Mouse (Mus musculus) forebrain, postnatal 0 days (tissue): Measurements from ENCODE around the gene Yaf2. TPM values are rescaled to one million over a fixed set of nuclear protein-coding genes. Genes with fewer than 3 reads are reported as not detected.
"Not testable (repeated sequence)": the region's sequence is repeated elsewhere in the genome, so short reads cannot be mapped to it uniquely, and the experiment has no call there.

Experiments used
- ATAC-seq: fragments of 200-750 bp; cut with Nextera tagmentation; 2 replicates; pipeline ENCODE4 v1.8.0; 2017; ENCODE audit warnings: mild to moderate bottlenecking, moderate library complexity
- DNase-seq: peaks from one replicate; pipeline ENCODE4 v3.0.0-alpha.2; 2015
- H3K27ac ChIP-seq: fragments of 300-500 bp; sonication (generic); 2 replicates; pipeline ENCODE4 v1.5.1; 2014; ENCODE audit warnings: low read depth, mild to moderate bottlenecking, antibody characterized with exemption, low read length, moderate library complexity, mixed read lengths
- H3K27me3 ChIP-seq: fragments of 300-500 bp; sonication (generic); 2 replicates; pipeline ENCODE4 v1.6.1; 2014; ENCODE audit warnings: mild to moderate bottlenecking, low read length, mixed read lengths; ENCODE audit not compliant: insufficient read depth
- H3K36me3 ChIP-seq: fragments of 300-500 bp; sonication (generic); 2 replicates; pipeline ENCODE4 v1.6.1; 2014; ENCODE audit warnings: mild to moderate bottlenecking, moderate library complexity; ENCODE audit not compliant: insufficient read depth
- H3K4me1 ChIP-seq: fragments of 300-500 bp; sonication (generic); 2 replicates; pipeline ENCODE4 v1.6.1; 2014; ENCODE audit warnings: antibody characterized with exemption; ENCODE audit not compliant: insufficient read depth
- H3K4me2 ChIP-seq: fragments of 300-500 bp; sonication (generic); 2 replicates; pipeline ENCODE4 v1.6.1; 2014; ENCODE audit warnings: low read depth, mild to moderate bottlenecking, moderate library complexity
- H3K4me3 ChIP-seq: fragments of 300-500 bp; sonication (generic); 2 replicates; pipeline ENCODE4 v1.5.1; 2014; ENCODE audit warnings: low read depth, low read length, mixed read lengths
- H3K9ac ChIP-seq: fragments of 300-500 bp; sonication (generic); 2 replicates; pipeline ENCODE4 v1.6.1; 2014; ENCODE audit warnings: mild to moderate bottlenecking
- H3K9me3 ChIP-seq: fragments of 300-500 bp; sonication (generic); 2 replicates; pipeline ENCODE4 v1.6.1; 2016; ENCODE audit warnings: low read length
- CTCF ChIP-seq: sonication (generic); IDR thresholded peaks from 2 replicates; pipeline ENCODE4 v1.5.1; 2016; ENCODE audit warnings: antibody characterized with exemption, control low read depth, low read depth
- WGBS: fragments of 180-500 bp; shearing (Covaris S2); extraction: QIAGEN DNeasy Blood & Tissue Kit; methylation state at CpG from one replicate; pipeline ENCODE4 v1.1.7; 2014; 5-methylcytosine and 5-hydroxymethylcytosine counted together
- polyA plus RNA-seq: library from polyadenylated mRNA; unstranded; fragments of >200 nt; fragmentation: Nextera tagmentation; extraction: Ambion mirVana; gene quantifications from 2 replicates; pipeline ENCODE4 v1.2.1, GENCODE M21; 2015
- total RNA-seq: library from RNA; depleted of rRNA; stranded (reverse); fragments of >200 nt; gene quantifications from 2 replicates; pipeline ENCODE4 v1.2.3, GENCODE M21; 2014; rRNA removed

The Yaf2 gene
- total RNA-seq, result 83.7 and 87.4 TPM in 2 replicates
- 155 and 160 TPM in 2 replicates for polyA plus RNA-seq

DNA sequence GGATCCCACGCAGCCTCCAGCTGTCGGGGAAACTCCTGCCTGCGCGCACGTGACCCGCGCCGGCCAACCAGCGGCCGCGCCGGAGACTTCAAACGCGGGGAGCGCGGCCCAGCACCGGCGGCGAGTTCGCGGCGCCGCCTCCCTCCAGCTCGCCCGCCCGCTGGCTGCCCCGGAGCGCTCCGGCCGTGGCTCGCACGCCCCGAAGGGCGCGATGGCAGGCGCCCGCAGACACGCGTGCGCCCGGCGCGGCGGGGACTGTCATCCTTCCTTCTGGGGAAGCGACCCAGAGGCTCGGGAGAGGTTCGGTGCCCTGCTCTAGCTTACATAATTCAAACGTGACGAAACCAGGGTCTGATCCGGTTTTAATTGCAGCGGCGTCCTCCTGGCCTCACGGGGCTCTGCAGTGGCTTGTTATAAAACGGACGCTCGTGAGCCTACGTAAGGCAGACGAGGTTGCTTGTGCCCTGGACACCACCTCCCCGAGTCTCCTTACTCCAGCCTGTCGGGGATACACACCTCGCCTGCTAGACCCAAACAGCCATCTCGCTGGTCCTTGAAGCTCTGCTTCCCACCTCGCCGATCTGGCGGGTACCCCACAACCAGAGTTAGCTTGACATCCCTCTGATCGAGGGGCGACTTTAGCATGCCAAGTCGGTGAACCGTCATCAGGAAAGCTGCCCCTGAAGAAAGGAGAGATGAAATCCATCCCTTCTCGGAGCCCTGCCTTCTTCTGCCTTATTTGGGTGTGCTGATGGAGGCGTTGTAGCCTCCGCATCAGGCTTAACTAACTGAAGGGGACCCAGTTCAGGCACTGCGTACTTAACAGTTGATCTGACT lies at the start of gene Yaf2:
Gene Yaf2, minus strand, starts transcription at position 11 of the 837 bp plus-strand sequence.
- Histone ChIP-seq H3K4me1 (0 out of 2 replicates have a peak, but pooled peaks cover 4% of the 10 kb centered on the region), H3K9ac (peak within 1 kb of the TSS; percentile 83), H3K4me3 (peak within 1 kb of the TSS; percentile 99), H3K27ac (peak within 1 kb of the TSS; percentile 90), H3K36me3 (no peaks in the 10 kb centered on the region), H3K27me3 (no peaks in the 10 kb centered on the region), H3K4me2 (peak within 1 kb of the TSS; percentile 85), H3K9me3 (no peaks in the 10 kb centered on the region)
- no peak for TF ChIP-seq CTCF
- WGBS, result under 1% methylated on average over 70 of the region's 73 CpGs
- DNase-seq, result peak; percentile 91
- ATAC-seq, result peak; percentile 97

- H3K9ac ChIP-seq, result no peak overlapping the region
- H3K36me3 ChIP-seq, result peaks cover 15% of the 10 kb centered on the region
- no peak overlapping the region for H3K4me3 ChIP-seq
- ATAC-seq (no peak), DNase-seq (no peak)
- no peak overlapping the region for H3K4me2 ChIP-seq
- H3K27me3 ChIP-seq, result no peaks in the 10 kb centered on the region
- H3K27ac ChIP-seq, result no peak overlapping the region
- WGBS, result 72% methylated on average over 5 of the region's 5 CpGs
- H3K9me3 ChIP-seq, result no peaks in the 10 kb centered on the region
- H3K4me1 ChIP-seq, result no peaks in the 10 kb centered on the region
- TF ChIP-seq CTCF, result no peak
Measured at GRCm38 (mm10) chr15:93381337-93381736, 44.6 kb upstream of the Yaf2 start.

DNA sequence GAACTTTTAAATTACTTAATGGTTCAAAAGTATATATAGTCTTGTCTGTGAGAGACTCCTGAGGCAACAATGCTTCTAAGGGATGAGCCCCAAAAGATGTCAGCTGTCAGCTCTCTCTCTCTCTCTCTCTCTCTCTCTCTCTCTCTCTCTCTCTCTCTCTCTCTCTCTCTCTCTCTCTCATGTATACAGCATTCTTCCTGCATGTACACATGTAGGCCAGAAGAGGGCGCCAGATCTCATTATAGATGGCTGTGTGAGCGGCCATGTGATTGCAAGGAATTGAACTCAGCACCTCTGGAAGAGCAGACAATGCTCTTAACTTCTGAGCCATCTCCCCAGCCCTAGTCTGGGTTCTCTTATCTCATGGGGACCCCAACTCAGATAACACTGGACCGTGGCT lies 42.4 kb upstream of the Yaf2 start:
- no peak overlapping the region for H3K27ac ChIP-seq
- DNase-seq (no peak), ATAC-seq (no peak)
- H3K4me2 ChIP-seq, result no peak overlapping the region
- WGBS, result 72% methylated on average over 3 of the region's 3 CpGs
- H3K9ac ChIP-seq, result no peak overlapping the region
- no peak overlapping the region for H3K4me3 ChIP-seq
- H3K36me3 ChIP-seq, result 0 out of 2 replicates have a peak, but pooled peaks cover 4% of the 10 kb centered on the region
- H3K27me3 ChIP-seq, result no peaks in the 10 kb centered on the region
- H3K4me1 ChIP-seq, result no peaks in the 10 kb centered on the region
- 0 out of 2 replicates have a peak, but pooled peaks have one; percentile 20 for TF ChIP-seq CTCF
- no peaks in the 10 kb centered on the region for H3K9me3 ChIP-seq

DNA sequence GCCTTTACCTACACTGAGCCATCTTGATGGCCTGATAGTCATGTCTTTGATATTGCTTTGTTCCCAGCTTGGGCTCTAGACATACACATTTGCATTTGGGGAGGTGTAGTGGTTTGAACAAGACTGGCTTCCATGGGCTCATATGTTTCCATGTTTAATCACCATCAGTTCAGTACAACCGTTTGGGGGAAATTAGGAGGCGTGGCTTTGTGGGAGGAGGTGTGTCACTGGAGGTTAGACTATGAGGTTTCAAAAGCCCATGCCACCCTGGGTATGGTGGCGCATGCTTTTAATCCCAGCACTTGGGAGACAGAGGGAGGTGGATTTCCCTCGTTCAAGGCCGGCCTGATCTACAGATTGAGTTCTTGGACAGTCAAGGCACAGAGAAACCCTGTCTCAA lies 39.0 kb upstream of the Yaf2 start:
- 92% methylated on average over 5 of the region's 5 CpGs for WGBS
- H3K36me3 ChIP-seq, result no peaks in the 10 kb centered on the region

GRCm38 (mm10) chr15:93372525-93373119 lies 35.9 kb upstream of the Yaf2 start:
- not testable (repeated sequence) for H3K4me1 ChIP-seq, H3K36me3 ChIP-seq, H3K4me2 ChIP-seq, DNase-seq, H3K27ac ChIP-seq, H3K4me3 ChIP-seq, ATAC-seq, H3K9ac ChIP-seq, H3K27me3 ChIP-seq, H3K9me3 ChIP-seq

More for the DNA sequence above, 39.0 kb upstream of the Yaf2 start:
- no peak overlapping the region for H3K9ac ChIP-seq
- no peak overlapping the region for H3K27ac ChIP-seq
- TF ChIP-seq CTCF, result no peak
- H3K4me2 ChIP-seq, result no peak overlapping the region
- no peak overlapping the region for H3K4me3 ChIP-seq
- no peaks in the 10 kb centered on the region for H3K4me1 ChIP-seq
- DNase-seq (no peak), ATAC-seq (no peak)
- no peaks in the 10 kb centered on the region for H3K27me3 ChIP-seq
- no peaks in the 10 kb centered on the region for H3K9me3 ChIP-seq

DNA sequence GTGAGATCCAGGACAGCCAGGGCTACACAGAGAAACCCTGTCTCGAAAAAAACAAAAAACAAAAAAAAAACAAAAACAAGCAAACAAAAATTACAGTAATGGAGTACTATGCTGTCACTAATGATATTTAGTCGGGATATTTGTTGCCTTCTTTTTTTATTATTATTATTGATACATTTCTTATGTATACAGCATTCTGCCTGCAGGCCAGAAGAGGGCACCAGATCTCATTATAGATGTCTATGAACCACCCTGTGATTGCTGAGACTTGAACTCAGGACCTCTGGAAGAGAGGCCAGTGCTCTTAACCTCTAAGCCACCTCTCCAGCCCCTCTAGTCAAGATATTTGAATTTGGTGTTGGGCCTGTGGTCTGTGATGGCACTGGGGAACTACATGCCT lies 35.1 kb upstream of the Yaf2 start:
- WGBS, result 84% methylated on average over 2 of the region's 2 CpGs

GRCm38 (mm10) chr15:93368558-93368957 lies 31.8 kb upstream of the Yaf2 start:
- no peaks in the 10 kb centered on the region for H3K9me3 ChIP-seq
- H3K4me1 ChIP-seq, result no peaks in the 10 kb centered on the region
- DNase-seq (no peak), ATAC-seq (no peak)
- H3K4me2 ChIP-seq, result no peak overlapping the region
- whole genome bisulfite sequencing, result 80% methylated on average over 9 of the region's 9 CpGs
- no peak overlapping the region for H3K9ac ChIP-seq
- no peaks in the 10 kb centered on the region for H3K36me3 ChIP-seq
- no peaks in the 10 kb centered on the region for H3K27me3 ChIP-seq
- TF ChIP-seq CTCF, result no peak
- no peak overlapping the region for H3K4me3 ChIP-seq
- no peak overlapping the region for H3K27ac ChIP-seq

More for the DNA sequence above, 35.1 kb upstream of the Yaf2 start:
- no peak for DNase-seq
- no peak overlapping the region for H3K4me2 ChIP-seq
- ATAC-seq, result no peak
- no peaks in the 10 kb centered on the region for H3K36me3 ChIP-seq
- no peaks in the 10 kb centered on the region for H3K27me3 ChIP-seq
- H3K4me1 ChIP-seq, result no peaks in the 10 kb centered on the region
- no peak overlapping the region for H3K4me3 ChIP-seq
- no peak overlapping the region for H3K9ac ChIP-seq
- no peak overlapping the region for H3K27ac ChIP-seq
- no peaks in the 10 kb centered on the region for H3K9me3 ChIP-seq
- TF ChIP-seq CTCF, result no peak
